Mouse (Mus musculus): Measurements from ENCODE around the gene Ensa.

GRCm38 (mm10) chr3:95661945-95662715 lies 37.3 kb downstream of the Ensa start:
- TF ChIP-seq POLR2A (IDR thresholded peaks at IDR 0.05; ENCODE audit: low read depth, low read length), result no peak
- no peak for TF ChIP-seq CTCF (conservative IDR thresholded peaks at IDR 0.05; ENCODE audit: insufficient read depth, insufficient read length, low read depth, low read length)

All from kidney, adult 2 months (tissue).